Mouse (Mus musculus) cerebellum, postnatal 25 days (tissue): ENCODE measurements at regions not wholly inside any gene's neighbourhood (a gene's known extent, or its start where the extent isn't known, plus 50 kb on each side); places are given as distances from the start of the nearest gene placed in this dataset.

Source experiments
- DNase-seq, 2 experiments: peaks; one replicate each; pipeline ENCODE4 v3.0.0; 2021; ENCODE audit warnings: mixed read lengths in 2 of 2

DNA sequence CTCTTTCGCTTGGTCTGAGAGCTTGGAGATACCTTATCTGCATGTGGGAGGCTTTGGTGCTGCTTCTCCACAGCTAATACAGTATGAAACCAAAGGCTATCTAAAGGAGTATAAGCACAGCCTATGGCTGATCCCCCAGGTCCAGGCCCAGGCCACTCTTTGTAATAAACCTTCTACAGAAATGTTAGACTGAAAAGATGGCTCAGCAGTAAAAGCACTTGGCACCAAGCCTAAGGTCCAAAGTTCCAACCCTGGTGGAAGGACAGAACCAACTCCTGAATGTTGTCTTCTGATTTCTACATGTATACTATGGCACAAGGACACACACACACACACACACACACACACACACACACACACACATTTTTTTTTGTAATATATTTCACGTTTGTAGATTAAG, 1397.2 kb upstream of the Cntnap5a start:
- no peak for DNase-seq

DNA sequence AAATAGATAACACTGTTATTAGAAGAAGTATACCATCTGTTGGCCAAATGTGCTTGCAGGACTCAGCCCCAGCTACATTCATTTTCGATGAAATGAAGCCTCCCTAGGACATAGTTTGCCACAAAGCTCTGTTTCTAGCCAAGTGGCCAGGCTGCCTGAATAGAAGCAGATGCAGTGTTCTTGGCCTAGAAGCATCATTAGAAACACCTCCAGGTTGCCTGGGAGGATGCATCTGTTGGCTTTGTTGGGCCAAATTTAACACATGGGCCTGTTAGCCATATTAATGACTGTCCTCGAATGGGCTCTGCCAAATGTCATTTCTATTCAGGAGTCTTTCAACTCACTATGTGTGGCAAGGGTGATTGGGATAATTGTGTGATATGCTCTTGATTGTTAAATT, 1354.0 kb upstream of the Cntnap5a start:
- DNase-seq, result peak; percentile 87

DNA sequence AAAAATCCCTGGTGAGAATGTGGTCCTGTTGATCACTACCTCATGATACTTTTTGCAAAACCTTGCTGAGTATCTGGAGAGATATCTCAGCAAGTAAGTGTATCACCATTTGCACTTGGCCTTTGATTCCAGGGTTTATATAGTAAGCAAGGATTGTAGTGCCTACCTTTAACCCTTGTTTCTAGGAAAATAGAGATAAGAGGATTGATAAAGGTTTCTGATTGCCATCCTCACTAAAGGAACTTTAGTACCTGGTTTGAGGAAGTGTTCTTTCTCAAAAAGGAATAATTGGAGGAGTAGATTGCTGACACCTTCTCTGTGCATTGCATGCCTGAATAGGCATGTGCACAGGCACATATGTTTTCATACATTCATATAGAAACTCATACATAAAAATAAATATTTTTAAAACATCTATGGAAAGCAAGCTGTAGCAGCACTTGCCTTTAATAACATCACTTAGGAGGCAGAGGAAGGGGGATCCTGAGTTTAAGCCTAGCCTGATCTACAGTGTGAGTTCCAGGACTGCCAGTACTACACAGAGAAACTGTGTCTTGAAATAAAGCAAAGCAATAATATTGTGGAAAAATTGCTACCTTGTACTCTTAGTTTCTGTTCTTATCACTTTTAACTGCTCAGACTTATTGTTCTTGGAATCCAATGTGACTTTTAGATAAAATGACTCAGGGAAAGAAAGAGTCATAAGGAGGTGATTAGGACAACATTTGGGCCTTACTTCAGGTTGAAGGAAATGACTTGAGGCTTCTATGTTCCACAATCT, 1326.2 kb upstream of the Cntnap5a start:
- DNase-seq, result no peak

DNA sequence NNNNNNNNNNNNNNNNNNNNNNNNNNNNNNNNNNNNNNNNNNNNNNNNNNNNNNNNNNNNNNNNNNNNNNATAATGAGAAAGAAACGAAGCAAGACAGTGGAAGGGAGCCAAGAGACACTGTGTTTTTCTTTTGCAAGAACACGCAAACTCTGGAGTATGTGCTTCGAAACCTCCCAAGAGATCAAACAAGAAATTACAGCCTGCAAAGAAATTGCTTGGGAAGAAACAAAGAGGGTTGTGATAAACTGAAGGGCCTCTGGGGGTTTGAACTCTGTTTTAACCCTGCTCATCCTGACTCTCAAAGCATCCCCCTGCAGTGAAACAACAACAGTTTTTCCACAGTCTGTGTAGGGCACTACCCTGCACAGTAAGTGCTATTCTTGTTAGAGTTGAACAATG, 1292.5 kb upstream of the Cntnap5a start:
- DNase-seq, result no peak
